Mouse (Mus musculus): Measurements from ENCODE around the gene Mia. TPM values are rescaled to one million over a fixed set of nuclear protein-coding genes. Genes with fewer than 3 reads are reported as not detected.

Gene Mia
- polyA plus RNA-seq (2015; fragmentation: Nextera tagmentation; extraction: Ambion mirVana): 0.85 TPM in 1 of 2 replicates, not detected in the other

- ATAC-seq (ENCODE audit: low read depth): no peak
- no peaks in the 10 kb centered on the region for H3K9me3 ChIP-seq (replicated peaks)
- peak within 1 kb of the TSS; percentile 63 for H3K27ac ChIP-seq
- 65% methylated on average over 14 of the region's 14 CpGs for WGBS (ENCODE audit: insufficient replicate concordance)
- peaks cover 28% of the 10 kb centered on the region for H3K36me3 ChIP-seq
- no peak for DNase-seq
- peak within 1 kb of the TSS; percentile 76; the same call in 1 of the 2 replicates for H3K4me2 ChIP-seq
- H3K4me3 ChIP-seq (replicated peaks): no peak within 1 kb of the TSS
- no peaks in the 10 kb centered on the region for H3K27me3 ChIP-seq
- H3K9ac ChIP-seq: no peak within 1 kb of the TSS
- peaks cover 34% of the 10 kb centered on the region for H3K4me1 ChIP-seq (replicated peaks)
These were observed at the start of gene Mia, which contains the start of gene Gm21983 for GRCm38 (mm10) chr7:27180837-27181695. Gene Mia (minus strand): TSS chr7:27181157. Gene Gm21983 (minus strand): TSS chr7:27181086.

DNA sequence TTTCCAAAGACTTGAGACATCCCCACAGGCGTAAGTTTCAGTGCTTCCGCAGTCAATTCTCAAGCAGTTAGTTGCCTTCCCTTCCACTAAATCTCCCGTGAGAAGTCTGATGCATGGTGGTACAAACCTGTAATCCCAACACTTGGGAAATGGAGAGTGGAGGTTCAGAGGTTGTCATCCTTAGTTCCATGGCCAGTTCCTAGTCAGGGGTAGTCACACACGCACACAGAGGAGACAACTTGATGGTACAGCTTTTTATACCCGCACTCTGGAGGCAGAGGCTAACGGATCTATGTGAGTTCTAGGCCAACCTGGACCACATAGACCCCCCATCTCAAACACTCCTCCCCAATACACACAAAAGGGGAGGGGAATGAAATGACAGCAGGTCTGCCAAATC lies 47.9 kb upstream of the Mia start:
- H3K9me3 ChIP-seq (replicated peaks): no peaks in the 10 kb centered on the region
- peak overlapping the region; percentile 96 for H3K4me2 ChIP-seq
- H3K4me3 ChIP-seq (replicated peaks): peak overlapping the region; percentile 84
- DNase-seq (no peak), ATAC-seq (ENCODE audit: low read depth) (no peak)
- H3K36me3 ChIP-seq: no peaks in the 10 kb centered on the region
- 14% methylated on average over 6 of the region's 6 CpGs for WGBS (ENCODE audit: insufficient replicate concordance)
- H3K4me1 ChIP-seq (replicated peaks): peaks cover 68% of the 10 kb centered on the region
- H3K27me3 ChIP-seq: no peaks in the 10 kb centered on the region
- peak overlapping the region; percentile 88 for H3K9ac ChIP-seq
- H3K27ac ChIP-seq: peak overlapping the region; percentile 84

DNA sequence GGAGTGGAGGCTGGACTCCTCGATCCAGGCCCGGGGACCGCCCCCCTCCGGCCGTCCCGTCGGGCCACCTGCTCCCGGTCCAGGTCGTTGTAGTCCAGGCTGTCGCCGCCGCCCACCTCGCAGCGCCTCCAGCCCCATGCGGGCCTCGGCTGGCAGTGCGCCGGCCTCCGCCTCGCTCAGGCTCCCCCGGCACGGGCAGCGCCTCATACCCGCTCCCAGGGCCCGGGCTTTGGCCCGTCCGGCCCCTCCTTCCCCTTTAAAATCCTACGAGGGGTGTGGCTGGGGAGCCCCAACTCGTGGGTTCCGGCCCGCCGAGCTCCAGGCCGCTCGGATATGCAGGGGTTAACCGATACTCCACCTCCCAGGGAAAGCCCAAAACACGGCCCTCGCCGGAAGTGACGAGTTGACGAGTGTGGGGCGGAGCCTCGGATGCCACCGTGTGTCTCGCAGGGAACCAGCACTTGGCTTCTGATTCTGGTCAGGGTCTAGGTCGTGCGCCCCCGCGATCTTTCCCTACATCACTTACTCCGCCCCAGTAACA lies 47.4 kb upstream of the Mia start, which contains the start of gene Itpkc:
Itpkc (minus strand) TSS at position 381 of the 541 bp plus-strand sequence.
- H3K9me3 ChIP-seq (replicated peaks): no peaks in the 10 kb centered on the region
- peak; percentile 90 for DNase-seq
- no peaks in the 10 kb centered on the region for H3K27me3 ChIP-seq
- under 1% methylated on average over 36 of the region's 49 CpGs for WGBS (ENCODE audit: insufficient replicate concordance)
- H3K9ac ChIP-seq: peak within 1 kb of the TSS; percentile 88
- peak within 1 kb of the TSS; percentile 84 for H3K27ac ChIP-seq
- peak within 1 kb of the TSS; percentile 84 for H3K4me3 ChIP-seq (replicated peaks)
- peaks cover 68% of the 10 kb centered on the region for H3K4me1 ChIP-seq (replicated peaks)
- ATAC-seq (ENCODE audit: low read depth): peak; percentile 82
- H3K4me2 ChIP-seq: peak within 1 kb of the TSS; percentile 96
- H3K36me3 ChIP-seq: no peaks in the 10 kb centered on the region

DNA sequence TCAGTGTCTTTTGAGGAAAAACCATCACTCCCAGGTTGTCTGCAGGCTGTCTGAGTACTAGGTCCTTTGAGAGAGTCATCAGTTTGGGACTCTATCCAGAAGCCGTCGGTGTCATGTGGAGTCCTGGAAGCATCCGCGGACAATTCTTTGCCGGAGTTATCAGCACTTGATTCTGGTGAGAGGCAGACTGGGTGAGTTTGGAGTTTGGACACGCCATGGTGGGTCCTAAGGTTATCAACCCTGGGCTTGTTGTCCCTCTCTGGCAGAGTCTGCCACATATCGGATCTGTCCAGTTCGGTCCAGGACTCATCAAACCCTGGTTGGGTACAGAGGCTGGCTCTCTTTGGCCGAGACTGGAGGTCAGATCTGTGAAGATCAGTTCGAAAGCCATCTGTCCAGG lies 46.7 kb upstream of the Mia start:
- Histone ChIP-seq H3K9ac (peak overlapping the region; percentile 88), H3K36me3 (no peaks in the 10 kb centered on the region), H3K4me3 (replicated peaks) (peak overlapping the region; percentile 84), H3K27ac (peak overlapping the region; percentile 84), H3K9me3 (replicated peaks) (no peaks in the 10 kb centered on the region), H3K4me1 (replicated peaks) (peaks cover 73% of the 10 kb centered on the region), H3K4me2 (peak overlapping the region; percentile 96), H3K27me3 (no peaks in the 10 kb centered on the region)
- ATAC-seq (ENCODE audit: low read depth): no peak
- DNase-seq: no peak
- WGBS (ENCODE audit: insufficient replicate concordance): 4% methylated on average over 10 of the region's 10 CpGs

DNA sequence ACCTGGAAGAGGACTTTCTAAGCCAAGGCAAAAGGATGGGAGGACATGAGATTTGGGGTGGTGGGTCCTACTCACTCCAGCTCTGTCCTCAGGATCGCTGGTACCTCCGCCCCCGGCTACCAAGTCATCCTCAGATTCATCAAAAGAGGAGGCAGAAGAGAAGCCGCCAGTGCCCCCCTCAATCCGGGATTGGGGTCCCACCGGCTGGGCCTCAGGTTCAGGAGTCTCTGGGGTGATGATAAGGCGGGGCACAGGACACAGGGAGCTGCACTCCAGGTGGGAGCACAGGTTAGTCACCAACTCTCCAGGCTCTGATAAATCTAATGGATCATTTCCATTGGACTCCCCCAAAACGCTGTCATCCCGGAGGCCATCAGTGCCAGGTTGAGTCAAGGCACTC lies 46.3 kb upstream of the Mia start:
- DNase-seq (no peak), ATAC-seq (ENCODE audit: low read depth) (no peak)
- no peaks in the 10 kb centered on the region for H3K36me3 ChIP-seq
- H3K4me3 ChIP-seq (replicated peaks): peak overlapping the region; percentile 84
- no peaks in the 10 kb centered on the region for H3K27me3 ChIP-seq
- H3K4me1 ChIP-seq (replicated peaks): peaks cover 73% of the 10 kb centered on the region
- H3K9me3 ChIP-seq (replicated peaks): no peaks in the 10 kb centered on the region
- peak overlapping the region; percentile 96 for H3K4me2 ChIP-seq
- H3K9ac ChIP-seq: peak overlapping the region; percentile 88
- WGBS (ENCODE audit: insufficient replicate concordance): 39% methylated on average over 9 of the region's 9 CpGs
- H3K27ac ChIP-seq: peak overlapping the region; percentile 84

DNA sequence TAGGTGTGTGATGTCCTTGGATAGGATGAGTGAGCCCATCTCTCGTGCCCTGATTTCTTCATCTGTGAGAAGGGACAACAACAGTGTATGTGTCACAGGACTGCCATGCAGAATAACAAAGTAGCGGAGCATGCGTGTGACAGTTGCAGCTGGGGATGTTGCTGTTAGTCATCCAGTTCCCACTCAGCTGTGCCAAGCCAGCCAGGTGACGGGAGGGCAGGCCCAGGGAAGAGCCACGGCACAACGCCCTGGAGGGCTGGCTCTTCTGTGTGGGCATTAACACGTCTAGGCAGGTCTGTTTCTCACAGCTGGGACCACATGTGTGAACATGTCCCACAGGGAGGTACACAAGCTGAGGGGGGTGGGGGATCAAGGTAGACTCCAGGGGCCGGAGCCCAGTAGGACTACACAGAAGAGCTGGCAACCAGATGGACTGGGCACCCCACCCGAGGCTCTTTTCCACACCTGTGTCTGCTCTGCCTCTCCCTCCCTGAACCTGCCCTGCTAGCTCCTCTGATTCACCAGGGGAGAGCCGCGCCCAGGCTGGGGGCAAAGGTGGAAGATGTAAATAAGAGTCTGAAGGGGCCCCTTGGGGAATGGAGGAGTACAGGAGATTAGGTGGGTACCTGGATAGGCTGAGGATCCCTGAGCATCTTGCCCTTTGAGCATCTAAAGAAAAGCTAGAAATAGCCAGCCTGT lies 44.1 kb upstream of the Mia start:
- Histone ChIP-seq H3K27me3 (no peaks in the 10 kb centered on the region), H3K9me3 (replicated peaks) (no peaks in the 10 kb centered on the region), H3K27ac (0 out of 2 replicates have a peak overlapping the region, but pooled peaks have one; percentile 13), H3K36me3 (no peaks in the 10 kb centered on the region; the same call in 1 of the 2 replicates), H3K4me2 (peak overlapping the region; percentile 96), H3K4me3 (replicated peaks) (0 out of 2 replicates have a peak overlapping the region, but pooled peaks have one; percentile 84), H3K4me1 (replicated peaks) (peaks cover 84% of the 10 kb centered on the region), H3K9ac (peak overlapping the region; percentile 88; the same call in 1 of the 2 replicates)
- ATAC-seq (ENCODE audit: low read depth): no peak
- WGBS (ENCODE audit: insufficient replicate concordance): 83% methylated on average over 11 of the region's 11 CpGs
- no peak for DNase-seq

- peaks cover 72% of the 10 kb centered on the region for H3K4me1 ChIP-seq (replicated peaks)
- peak overlapping the region; percentile 56 for H3K27ac ChIP-seq
- no peak overlapping the region for H3K9ac ChIP-seq
- DNase-seq (peak; percentile 17), ATAC-seq (ENCODE audit: low read depth) (peak; percentile 79)
- H3K4me2 ChIP-seq: peak overlapping the region; percentile 32
- H3K4me3 ChIP-seq (replicated peaks): no peak overlapping the region
- WGBS (ENCODE audit: insufficient replicate concordance): 39% methylated on average over 1 of the region's 1 CpGs
- peaks cover 14% of the 10 kb centered on the region for H3K36me3 ChIP-seq
- no peaks in the 10 kb centered on the region for H3K27me3 ChIP-seq
- no peaks in the 10 kb centered on the region for H3K9me3 ChIP-seq (replicated peaks)
These were observed 41.6 kb upstream of the Mia start for GRCm38 (mm10) chr7:27222538-27222937.

DNA sequence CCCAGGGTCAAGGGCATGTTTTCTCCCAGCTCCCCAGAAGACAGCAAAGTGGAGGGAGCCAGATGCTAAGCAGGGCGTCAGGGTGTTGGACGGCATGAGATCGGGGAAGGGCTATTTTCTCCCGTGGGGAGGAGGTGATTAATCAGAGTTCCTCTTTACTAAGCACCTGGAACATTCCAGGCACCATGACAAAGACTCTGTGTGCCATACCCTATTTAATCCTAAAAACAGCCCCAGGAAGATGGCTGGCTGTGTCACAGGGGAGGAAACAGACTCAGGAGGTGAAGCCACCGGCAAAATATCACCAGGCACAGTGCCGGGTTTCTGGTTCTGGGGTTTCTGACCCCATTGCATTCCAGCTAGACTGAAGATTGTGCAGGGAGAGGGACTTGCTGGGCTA lies 41.0 kb upstream of the Mia start:
- Histone ChIP-seq H3K9me3 (replicated peaks) (no peaks in the 10 kb centered on the region), H3K9ac (no peak overlapping the region; the same call in 1 of the 2 replicates), H3K4me1 (replicated peaks) (peaks cover 66% of the 10 kb centered on the region), H3K36me3 (peaks cover 18% of the 10 kb centered on the region), H3K4me2 (no peak overlapping the region), H3K27ac (peak overlapping the region; percentile 56), H3K4me3 (replicated peaks) (no peak overlapping the region), H3K27me3 (no peaks in the 10 kb centered on the region)
- WGBS (ENCODE audit: insufficient replicate concordance): 78% methylated on average over 6 of the region's 6 CpGs
- DNase-seq (no peak), ATAC-seq (ENCODE audit: low read depth) (no peak)

- DNase-seq (no peak), ATAC-seq (ENCODE audit: low read depth) (peak; percentile 56)
These were observed 39.0 kb upstream of the Mia start for GRCm38 (mm10) chr7:27219937-27220336.

DNA sequence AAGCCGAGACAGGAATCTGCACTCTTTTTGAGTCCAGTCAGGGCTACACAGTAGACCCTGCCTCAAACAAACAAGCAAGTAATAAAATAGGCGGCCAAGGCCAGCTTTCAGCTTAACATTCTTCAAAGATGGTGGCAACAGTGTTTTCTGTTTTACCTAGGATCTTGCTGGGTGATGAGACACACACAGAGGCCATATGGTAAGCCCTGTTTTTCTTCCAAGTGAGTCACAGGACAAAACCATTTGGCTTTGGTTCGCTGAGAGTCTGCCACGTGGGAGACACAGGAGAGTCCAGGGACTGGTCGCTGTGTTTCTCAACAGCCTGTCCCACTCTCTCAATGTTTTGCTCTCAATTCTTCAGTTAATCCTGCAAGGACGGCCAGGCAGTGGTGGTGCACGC lies 37.6 kb upstream of the Mia start:
- Histone ChIP-seq H3K4me3 (replicated peaks) (no peak overlapping the region), H3K9ac (no peak overlapping the region), H3K27ac (no peak overlapping the region), H3K36me3 (peaks cover 34% of the 10 kb centered on the region), H3K9me3 (replicated peaks) (no peaks in the 10 kb centered on the region), H3K27me3 (no peaks in the 10 kb centered on the region), H3K4me2 (no peak overlapping the region), H3K4me1 (replicated peaks) (peaks cover 33% of the 10 kb centered on the region)
- ATAC-seq (ENCODE audit: low read depth) (no peak), DNase-seq (no peak)
- 74% methylated on average over 7 of the region's 7 CpGs for WGBS (ENCODE audit: insufficient replicate concordance)

More at GRCm38 (mm10) chr7:27219937-27220336, 39.0 kb upstream of the Mia start:
- H3K4me3 ChIP-seq (replicated peaks): no peak overlapping the region
- H3K9ac ChIP-seq: no peak overlapping the region
- peaks cover 26% of the 10 kb centered on the region for H3K36me3 ChIP-seq
- no peak overlapping the region for H3K27ac ChIP-seq
- peaks cover 46% of the 10 kb centered on the region for H3K4me1 ChIP-seq (replicated peaks)
- H3K27me3 ChIP-seq: no peaks in the 10 kb centered on the region
- 77% methylated on average over 11 of the region's 11 CpGs for WGBS (ENCODE audit: insufficient replicate concordance)
- H3K4me2 ChIP-seq: no peak overlapping the region
- no peaks in the 10 kb centered on the region for H3K9me3 ChIP-seq (replicated peaks)

DNA sequence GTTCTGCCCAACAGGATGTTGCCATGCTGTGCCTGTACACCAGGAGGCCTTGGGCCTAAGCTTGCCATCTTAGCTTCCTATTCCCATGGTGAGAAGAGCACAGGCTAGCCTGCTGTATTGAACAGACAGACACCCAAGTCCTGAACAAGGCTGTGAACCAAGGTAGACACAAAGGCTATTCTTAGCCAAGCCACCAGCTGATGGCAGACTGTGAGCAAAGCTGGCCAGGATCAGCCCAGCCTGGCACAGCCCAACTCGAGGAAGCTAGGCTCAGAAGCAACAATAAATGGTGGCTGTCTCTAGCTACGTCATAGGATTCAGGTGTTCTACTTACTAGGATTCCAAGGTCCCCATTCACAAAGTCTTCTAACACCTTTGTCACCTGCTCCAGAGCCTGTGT lies 31.7 kb upstream of the Mia start:
- Histone ChIP-seq H3K27me3 (no peaks in the 10 kb centered on the region), H3K9ac (no peak overlapping the region), H3K36me3 (peaks cover 71% of the 10 kb centered on the region), H3K4me2 (no peak overlapping the region), H3K4me1 (replicated peaks) (no peaks in the 10 kb centered on the region), H3K9me3 (replicated peaks) (no peaks in the 10 kb centered on the region), H3K4me3 (replicated peaks) (no peak overlapping the region), H3K27ac (no peak overlapping the region)
- 83% methylated on average over 2 of the region's 2 CpGs for WGBS (ENCODE audit: insufficient replicate concordance)
- no peak for ATAC-seq (ENCODE audit: low read depth)
- DNase-seq: no peak

All from liver, embryonic 13.5 days (tissue).